Mouse (Mus musculus) midbrain, embryonic 11.5 days (tissue): ENCODE data around the gene Adprhl2. TPM values are rescaled to one million over a fixed set of nuclear protein-coding genes. Genes with fewer than 3 reads are reported as not detected.

ENCODE experiments used
- polyA plus RNA-seq: library from polyadenylated mRNA; unstranded; fragments of >200 nt; fragmentation: Nextera tagmentation; extraction: Ambion mirVana; gene quantifications from 2 replicates; pipeline ENCODE4 v1.2.1, GENCODE M21; 2014

Adprhl2 gene
- polyA plus RNA-seq, 1 experiment from 2014 or later, result 45.0 TPM

Other genes starting within 250 kb of the Adprhl2 start
- 40.8 and 45.7 TPM in 2 replicates for gene Lsm10, start 225.1 kb downstream of the Adprhl2 start, polyA plus RNA-seq
- 20.8 and 25.4 TPM in 2 replicates for gene Stk40, start 217.7 kb downstream of the Adprhl2 start, polyA plus RNA-seq
- 22.4 and 24.8 TPM in 2 replicates for gene Eva1b, start 174.0 kb downstream of the Adprhl2 start, polyA plus RNA-seq
- gene Sh3d21, start 158.2 kb downstream of the Adprhl2 start, polyA plus RNA-seq, result 1.4 TPM in 2 replicates
- 192 and 219 TPM in 2 replicates for gene Thrap3, start 118.9 kb downstream of the Adprhl2 start, polyA plus RNA-seq
- gene Map7d1, start 65.4 kb downstream of the Adprhl2 start, polyA plus RNA-seq, result 61.8 and 68.7 TPM in 2 replicates
- 37.1 and 38.9 TPM in 2 replicates for gene Trappc3, start 59.4 kb downstream of the Adprhl2 start, polyA plus RNA-seq
- 9.1 and 9.5 TPM in 2 replicates for gene Col8a2, start 34.9 kb downstream of the Adprhl2 start, polyA plus RNA-seq
- 1.8 and 2.2 TPM in 2 replicates for gene Tekt2, start 4.0 kb upstream of the Adprhl2 start, polyA plus RNA-seq
- gene Ago3, start 107.9 kb upstream of the Adprhl2 start, polyA plus RNA-seq, result 12.2 and 13.3 TPM in 2 replicates
- gene Ago1, start 146.9 kb upstream of the Adprhl2 start, polyA plus RNA-seq, result 27.8 and 28.4 TPM in 2 replicates
- 3.0 and 3.6 TPM in 2 replicates for gene Ago4, start 211.8 kb upstream of the Adprhl2 start, polyA plus RNA-seq
- 50.4 and 54.4 TPM in 2 replicates for gene Clspn, start 235.2 kb upstream of the Adprhl2 start, polyA plus RNA-seq